Mouse (Mus musculus): ENCODE results near the gene Sh3d19.

DNA sequence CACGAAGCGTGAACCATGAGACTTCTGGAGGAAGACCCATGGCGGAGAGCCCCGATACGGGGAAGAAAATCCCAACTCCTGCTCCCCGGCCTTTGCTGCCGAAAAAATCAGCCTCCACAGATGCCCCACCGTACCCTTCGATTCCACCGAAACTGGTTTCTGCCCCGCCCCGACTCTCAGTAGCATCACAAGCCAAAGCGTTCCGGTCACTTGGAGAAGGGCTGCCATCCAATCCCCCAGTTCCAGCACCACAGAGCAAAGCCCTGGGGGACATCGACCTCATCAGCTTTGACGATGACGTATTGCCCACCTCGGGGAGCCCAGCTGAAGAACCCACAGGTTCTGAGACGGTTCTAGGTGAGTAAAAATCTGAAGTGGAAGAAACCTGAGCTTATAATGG is 114.1 kb downstream of the Sh3d19 start:
- TF ChIP-seq POLR2A (IDR thresholded peaks at IDR 0.05; ENCODE audit: low read depth, low read length) (no peak), CTCF (conservative IDR thresholded peaks at IDR 0.05; ENCODE audit: insufficient read depth, insufficient read length, low read depth, low read length) (no peak)

All from kidney, adult 2 months (tissue).